Mouse (Mus musculus) layer of hippocampus, postnatal 36 days (tissue): ENCODE data around the gene 1700037H04Rik. TPM values are rescaled to one million over a fixed set of nuclear protein-coding genes. Genes with fewer than 3 reads are reported as not detected.

ENCODE experiments used
- DNase-seq, 2 experiments: peaks; one replicate each; pipeline ENCODE4 v3.0.0; 2022
- total RNA-seq, 2 experiments: library from RNA; stranded (reverse); gene quantifications; 2 replicates each; pipeline ENCODE4 v1.2.3; 2021

1700037H04Rik gene
- total RNA-seq: 10 to 100 TPM; 51.3 to 51.8 TPM

- DNase-seq: peak; percentile 92 to 94
Measured at GRCm38 (mm10) chr2:131159938-131160581, at the start of gene 1700037H04Rik. Gene 1700037H04Rik (minus strand): TSS chr2:131160081.

DNA sequence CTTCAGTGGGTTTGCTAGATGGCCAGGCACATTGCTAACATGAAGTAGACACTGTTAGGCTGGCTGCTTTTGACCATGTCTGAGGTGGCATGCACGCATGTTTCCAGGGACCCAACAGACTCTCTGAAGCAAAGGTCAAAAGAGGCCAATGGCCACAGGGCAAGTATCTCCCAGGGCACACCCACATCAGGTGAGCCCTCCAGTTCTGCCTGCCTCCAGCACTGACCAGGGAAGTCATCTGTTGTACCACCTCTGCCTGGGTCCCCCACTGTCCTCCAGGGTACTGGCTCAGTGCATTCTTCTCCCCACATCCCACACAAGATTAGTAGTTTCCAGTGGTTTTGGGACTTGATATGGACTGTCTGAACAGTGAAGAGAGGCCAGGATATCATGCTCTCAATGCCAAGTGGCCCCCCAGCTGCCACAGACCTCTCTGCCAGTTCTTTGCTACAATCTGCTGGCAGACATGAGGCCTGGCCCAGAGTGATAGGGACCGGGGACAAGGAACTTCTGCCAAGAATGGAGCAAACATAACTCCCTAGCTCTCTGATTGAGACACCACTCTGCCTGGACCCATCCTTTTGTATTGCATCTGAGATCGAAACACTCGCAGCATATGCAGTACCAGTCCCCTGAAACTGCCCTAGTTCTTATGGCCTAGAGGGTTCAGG is 49.4 kb upstream of the 1700037H04Rik start:
- DNase-seq: no peak

DNA sequence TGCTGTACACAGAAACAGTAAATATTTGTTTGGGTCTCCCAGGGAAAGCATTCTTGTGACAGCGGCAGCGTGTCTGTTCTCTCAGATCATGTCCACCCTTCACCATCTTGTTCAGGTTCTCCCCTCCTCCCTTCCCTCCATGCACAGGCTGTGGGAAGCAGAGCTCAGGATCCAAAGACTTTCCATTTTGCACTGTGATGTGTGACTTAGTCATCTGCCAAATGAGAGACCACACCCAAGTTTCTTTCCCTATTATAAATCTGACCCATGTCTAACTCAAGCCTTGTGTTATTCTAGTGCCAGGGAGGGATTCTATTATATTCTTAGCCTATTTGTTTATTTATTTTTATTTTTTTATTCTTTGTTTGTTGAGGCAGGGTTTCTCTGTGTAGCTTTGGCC is 48.5 kb upstream of the 1700037H04Rik start:
- no peak for DNase-seq

DNA sequence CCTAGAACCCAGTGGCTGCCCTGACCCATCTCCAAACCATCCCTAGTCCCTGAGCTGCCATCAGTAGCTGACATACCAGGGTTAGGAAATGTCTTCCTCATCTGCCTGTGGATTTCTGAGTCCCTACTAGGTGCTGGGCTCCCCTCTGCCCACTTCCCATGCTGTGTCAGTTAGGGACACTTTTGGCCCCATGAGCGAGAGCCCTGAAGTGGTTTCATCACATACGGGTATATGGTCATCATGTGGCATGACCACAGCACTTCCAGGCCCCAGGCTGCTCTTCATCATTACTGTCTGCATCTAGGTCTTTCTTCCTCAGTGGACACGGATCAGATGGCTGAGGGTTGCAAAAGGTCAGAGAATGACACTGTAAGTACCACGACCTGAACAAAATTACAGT is 46.9 kb upstream of the 1700037H04Rik start, which contains the start of gene Ap5s1:
Gene Ap5s1, plus strand, starts transcription at position 301 of the 400 bp plus-strand sequence.
- no peak for DNase-seq

DNA sequence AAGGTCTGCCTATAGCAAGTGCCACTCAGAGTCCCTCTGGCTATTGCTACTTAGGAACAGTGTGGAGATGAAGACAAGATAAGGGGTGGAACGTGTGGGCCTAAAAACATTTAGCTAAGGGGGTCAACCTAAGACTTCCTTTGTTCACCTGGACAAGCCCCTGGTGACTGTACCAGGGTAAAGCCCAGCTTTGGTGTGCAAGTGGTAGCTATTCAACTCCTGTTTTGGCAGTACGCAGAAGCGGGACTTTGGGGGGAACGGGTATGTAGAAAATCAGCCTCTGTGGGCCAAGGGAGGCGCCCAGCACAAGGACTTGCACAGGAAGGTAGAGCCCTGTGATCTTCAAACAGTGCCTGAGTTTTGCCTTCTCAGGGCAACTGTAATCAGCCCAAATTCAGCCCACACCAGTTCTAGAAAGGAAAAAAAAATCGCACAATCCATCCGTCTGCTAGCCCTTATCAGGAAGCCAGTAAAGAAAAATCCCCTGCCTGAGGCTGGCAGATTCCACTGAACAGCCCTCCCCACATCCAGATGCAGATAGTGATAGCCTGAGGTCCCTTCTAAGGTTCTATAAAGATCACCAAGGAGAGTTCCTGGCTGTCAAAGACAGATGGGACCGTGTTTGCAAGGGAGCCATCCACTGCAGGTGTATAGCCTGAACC is 45.8 kb upstream of the 1700037H04Rik start:
- no peak for DNase-seq

GRCm38 (mm10) chr2:131204410-131204981 is 44.6 kb upstream of the 1700037H04Rik start:
- peak; percentile 71 to 79 for DNase-seq

- no peak for DNase-seq
Measured at GRCm38 (mm10) chr2:131203816-131204409, 44.0 kb upstream of the 1700037H04Rik start.

- DNase-seq: no peak
Measured at GRCm38 (mm10) chr2:131201262-131201661, 41.4 kb upstream of the 1700037H04Rik start.

- no peak for DNase-seq
Measured at GRCm38 (mm10) chr2:131200710-131201109, 40.8 kb upstream of the 1700037H04Rik start.

GRCm38 (mm10) chr2:131196606-131197316 is 36.9 kb upstream of the 1700037H04Rik start:
- DNase-seq: no peak

- no peak for DNase-seq
Measured at GRCm38 (mm10) chr2:131191005-131191390, 31.1 kb upstream of the 1700037H04Rik start.

GRCm38 (mm10) chr2:131190344-131191004 is 30.6 kb upstream of the 1700037H04Rik start:
- DNase-seq: no peak

GRCm38 (mm10) chr2:131189521-131190309 is 29.8 kb upstream of the 1700037H04Rik start:
- DNase-seq: no peak

GRCm38 (mm10) chr2:131188311-131188710 is 28.4 kb upstream of the 1700037H04Rik start:
- DNase-seq: no peak

- no peak for DNase-seq
Measured at GRCm38 (mm10) chr2:131187602-131187922, 27.7 kb upstream of the 1700037H04Rik start.

DNA sequence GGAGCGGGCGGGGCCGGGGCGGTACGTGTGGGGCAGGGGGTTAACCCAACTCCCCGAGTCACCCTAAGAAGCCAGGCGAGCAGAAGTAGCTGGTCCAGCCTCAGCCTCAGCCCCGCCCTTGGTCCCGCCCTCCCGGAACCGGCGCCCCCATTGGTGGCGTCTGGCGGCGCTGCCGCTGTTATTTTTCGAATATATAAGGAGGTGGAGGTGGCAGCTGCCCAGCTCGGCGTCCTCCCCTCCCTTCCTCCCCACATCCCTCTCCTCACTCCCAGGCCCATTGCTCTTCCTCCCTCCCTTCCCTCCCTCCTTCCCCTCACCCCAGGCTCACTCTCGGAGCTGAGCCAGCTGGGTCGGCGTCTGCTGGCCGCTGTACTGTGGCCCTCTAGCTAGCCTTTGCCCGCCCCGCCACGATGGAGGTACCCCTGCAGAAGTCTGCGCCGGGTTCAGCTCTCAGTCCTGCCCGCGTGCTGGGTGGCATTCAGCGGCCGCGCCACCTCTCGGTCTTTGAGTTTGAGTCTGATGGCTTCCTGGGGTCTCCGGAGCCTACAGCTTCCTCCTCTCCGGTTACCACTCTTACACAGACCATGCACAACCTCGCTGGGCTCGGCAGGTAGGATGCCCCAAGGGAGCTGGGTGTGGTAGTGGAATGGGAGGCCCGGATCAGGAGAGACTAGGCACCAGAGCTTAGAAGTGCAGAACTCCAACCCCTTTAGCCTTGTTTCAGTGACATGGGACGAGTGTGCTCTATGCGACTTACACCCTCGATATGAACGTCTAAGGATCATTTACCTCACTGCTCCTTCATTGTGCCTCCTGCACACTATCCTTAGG is 27.1 kb upstream of the 1700037H04Rik start, which contains the start of the genes Cdc25b and Spef1:
Gene Cdc25b, plus strand, starts transcription at position 179 of the 831 bp plus-strand sequence.
Gene Spef1, minus strand, starts transcription at position 512 of the 831 bp plus-strand sequence.
- peak; percentile 77 to 80 for DNase-seq

DNA sequence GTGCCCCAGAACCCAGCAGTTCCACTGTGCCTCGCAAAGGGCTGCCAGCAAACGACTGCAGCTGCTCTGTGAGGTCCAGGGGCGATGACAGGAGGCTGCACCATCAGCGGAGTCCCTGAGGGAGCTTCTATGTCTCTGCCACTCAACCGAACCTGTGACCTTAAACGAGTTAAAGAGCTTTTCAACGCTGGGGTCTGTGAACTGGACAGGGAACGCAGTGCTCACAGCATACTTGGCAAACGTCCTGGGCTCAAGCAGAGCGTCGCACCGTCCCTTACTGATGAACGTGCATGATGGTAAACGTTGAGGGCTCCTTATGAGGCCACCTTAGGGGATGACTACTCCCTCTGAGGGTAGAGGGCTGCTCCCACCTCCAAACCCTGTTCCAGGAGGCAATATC is 26.5 kb upstream of the 1700037H04Rik start:
- no peak for DNase-seq

DNA sequence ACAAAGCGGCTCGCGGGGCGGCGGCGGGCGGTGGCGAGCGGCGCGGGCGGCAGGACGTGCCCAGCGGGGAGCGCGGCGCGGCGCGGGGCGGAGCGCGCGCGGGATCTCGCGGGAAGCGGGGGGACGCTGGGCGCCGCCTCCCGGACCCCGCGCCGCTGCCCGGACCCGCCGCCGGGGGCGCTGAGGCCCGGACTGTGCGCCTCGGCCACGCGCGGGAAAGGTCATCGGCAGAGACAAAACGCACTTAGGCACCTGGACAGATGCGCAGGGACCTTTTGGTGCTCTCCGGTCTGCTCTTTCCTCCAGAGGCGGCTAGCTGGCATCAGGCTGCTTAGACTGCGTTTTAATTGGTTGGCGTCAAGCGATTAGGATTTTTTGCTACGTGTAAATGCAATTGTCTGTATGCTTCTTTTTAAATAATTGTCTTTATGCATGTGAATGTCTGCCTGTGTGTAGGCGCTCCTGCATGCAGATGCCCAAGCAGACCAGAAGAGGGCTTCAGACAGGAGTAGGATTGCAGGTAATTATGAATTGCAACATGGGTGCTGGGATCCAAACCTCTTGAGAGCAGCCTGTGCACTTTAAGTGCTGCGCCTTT is 20.2 kb upstream of the 1700037H04Rik start, which contains the start of gene Cenpb:
Gene Cenpb, minus strand, starts transcription at position 78 of the 598 bp plus-strand sequence.
- peak; percentile 84 to 85 for DNase-seq
